Mouse (Mus musculus) urinary bladder, postnatal 10 days (tissue): ENCODE measurements around the gene Cse1l.

ENCODE experiments used
- DNase-seq: peaks from one replicate; pipeline ENCODE4 v3.0.0; 2022; ENCODE audit warnings: low spot score

Gene Cse1l

DNA sequence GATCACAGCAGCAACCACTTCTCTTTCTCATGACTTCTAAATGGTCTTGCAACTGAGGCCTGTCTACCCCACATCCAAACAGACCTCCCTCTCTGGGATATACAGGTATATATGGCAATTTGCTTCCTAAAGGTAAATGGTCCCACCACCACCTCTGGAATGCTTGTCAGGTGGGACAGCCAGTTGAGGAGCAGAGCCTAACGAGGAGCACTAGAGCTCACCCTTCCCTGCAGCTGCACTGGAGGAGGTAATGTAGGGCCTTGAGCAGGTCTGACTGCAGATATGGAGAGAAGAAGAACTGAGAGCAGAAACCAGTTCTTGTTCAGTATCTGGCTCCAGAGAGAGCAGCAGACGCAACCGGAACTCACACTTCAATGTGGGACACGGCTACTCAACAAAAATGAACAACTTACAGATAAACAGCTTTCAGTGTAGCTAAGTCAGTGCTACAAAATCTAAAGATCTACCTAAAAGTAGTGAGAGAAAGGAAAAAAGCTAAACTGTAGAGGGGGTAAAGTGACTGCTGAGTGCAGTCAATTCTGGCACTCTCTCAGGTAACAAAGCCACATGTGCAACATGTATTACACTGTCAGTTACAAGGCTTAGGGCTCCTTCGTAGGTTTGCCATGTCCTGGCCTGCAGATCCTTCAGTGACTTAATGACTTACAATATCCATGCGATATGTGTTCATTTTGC is 68.5 kb downstream of the Cse1l start:
- no peak for DNase-seq

DNA sequence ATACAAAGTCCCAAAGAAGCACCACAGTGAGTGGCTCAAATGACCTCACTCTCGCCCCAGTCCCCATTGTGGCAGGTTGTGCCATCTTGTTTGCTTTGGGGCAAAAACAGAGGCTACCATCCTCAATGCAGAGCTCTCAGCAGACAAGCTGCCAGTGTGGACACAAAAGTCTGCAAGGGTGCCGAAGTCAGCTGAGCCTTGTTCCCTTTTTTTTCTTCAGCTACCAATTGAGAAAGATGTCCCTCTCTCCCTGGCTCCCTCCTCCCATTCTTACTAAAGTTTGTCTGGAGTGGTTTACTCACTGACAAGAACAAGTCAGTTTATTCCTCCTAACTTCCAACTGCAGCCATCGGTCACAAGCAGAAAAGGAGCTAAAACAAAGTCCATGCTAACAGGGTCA is 70.5 kb downstream of the Cse1l start:
- DNase-seq, result no peak

DNA sequence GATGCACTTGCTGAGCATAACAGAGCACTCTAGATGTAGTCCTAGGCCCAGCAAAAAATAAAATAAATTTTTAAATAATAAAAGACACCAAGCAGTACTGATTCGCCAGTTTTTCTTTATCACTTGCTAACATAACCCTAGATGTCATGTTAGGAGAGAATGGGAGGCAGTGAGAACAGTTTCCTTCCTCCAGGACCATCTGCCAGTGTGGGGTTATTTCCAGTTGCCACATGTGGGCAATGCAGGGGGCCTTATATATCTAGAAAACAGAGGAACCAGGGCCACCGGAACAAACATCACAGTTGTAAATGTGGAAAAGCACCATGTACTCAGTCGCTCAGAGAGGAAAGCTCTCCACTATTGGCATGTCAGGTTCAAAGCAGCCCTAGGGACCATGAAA is 71.7 kb downstream of the Cse1l start:
- DNase-seq, result no peak

- DNase-seq, result no peak
These were observed 74.3 kb downstream of the Cse1l start for GRCm38 (mm10) chr2:166980161-166980560.

DNA sequence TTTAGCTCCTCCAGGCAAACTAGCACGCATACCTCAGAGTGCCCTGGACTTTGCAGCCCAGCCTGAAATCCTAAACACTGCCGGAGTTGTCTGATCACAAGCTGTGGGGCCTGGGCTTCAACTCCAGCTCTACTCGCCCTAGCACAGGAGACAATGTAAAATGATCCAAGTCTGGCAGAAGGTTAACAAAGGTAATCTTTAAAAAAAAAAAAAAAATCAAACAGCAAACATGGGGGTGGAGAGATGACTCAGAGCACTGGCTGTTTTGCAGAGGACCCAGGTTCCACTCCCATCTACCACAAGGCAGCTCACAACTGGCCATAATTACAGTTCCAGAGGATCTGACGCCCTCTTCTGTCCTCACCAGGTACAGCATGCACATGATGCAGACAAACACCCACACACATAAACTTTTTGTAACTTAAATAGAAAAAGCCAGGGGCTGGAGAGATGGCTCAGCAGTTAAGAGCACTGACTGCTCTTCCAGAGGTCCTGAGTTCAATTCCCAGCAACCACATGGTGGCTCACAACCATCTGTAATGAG is 77.6 kb downstream of the Cse1l start:
- no peak for DNase-seq

DNA sequence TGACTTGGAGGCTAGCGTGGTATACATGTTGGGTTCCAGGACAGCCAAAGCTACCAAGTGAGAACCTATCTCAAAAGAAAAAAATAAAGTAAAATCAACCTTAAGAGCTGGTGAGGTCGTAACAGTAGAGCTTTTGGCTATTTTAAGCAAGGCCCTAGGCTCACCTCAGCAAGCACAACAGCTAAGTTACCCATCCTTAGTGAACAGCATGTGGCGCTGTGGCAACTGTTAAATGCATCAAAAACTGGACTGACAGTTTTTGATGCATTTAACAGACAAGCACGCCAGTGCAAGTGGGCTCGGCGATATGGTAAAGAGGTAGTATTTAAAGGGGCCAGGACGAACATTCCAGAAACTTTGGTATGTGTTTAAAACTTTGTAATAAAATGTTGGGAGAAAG is 85.0 kb downstream of the Cse1l start:
- DNase-seq, result no peak

DNA sequence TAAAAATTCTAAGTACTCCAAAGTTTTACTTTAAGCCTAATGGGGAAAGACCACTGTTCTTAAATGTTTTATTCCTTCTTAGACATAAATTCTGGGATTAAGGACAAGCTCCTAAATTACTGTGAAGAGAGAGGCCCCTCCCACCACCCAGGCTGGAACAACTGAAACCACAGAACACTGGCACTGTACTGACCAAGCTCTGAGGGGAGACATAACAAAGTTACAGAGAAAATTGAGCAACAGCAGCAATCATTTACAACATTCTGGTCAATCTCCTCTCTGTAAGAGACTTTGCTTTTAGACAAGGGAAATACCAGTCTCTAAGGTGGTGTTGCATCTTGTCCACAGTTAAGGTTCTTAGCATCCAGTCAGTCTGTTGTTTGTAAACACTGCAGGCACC is 86.1 kb downstream of the Cse1l start:
- DNase-seq, result no peak

DNA sequence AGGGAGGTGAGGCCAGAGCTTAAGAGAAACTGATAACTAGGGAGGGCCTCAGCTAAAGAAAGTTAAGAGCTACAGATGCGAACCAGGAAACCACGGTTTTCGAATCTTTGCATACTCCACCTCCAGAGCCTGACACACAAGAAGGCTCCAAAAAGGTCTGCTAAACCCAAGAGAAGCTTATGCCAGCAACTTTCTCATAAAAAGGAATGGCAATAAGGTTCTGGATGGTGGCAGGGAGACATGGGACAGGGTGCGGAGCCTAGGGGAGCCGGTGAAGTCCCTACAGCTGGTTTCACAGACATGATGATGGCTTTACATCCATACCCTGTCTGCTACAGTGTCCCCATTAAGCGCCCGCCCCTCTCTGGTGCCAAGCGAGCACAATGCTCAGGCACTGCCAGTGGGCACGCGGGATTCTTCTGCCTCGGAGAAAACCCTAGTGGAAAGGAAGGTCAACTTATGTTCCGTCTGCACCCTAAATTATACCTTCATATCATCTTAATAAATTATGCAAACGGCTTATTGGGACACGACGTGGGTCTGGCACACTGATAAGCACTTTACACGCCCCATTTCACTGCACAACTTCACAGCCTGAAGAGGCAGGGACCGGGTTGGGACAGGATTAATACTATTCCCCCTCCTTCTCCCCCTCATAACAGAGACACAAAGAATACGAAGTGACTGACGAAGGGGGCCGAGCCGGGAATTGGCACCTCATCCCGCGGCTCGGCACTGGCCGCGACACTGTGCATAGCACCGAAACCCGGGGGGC is 89.4 kb downstream of the Cse1l start:
- DNase-seq, result no peak
